Mouse (Mus musculus) olfactory bulb, adult 2 months (tissue): ENCODE measurements at regions not wholly inside any gene's neighbourhood (a gene's known extent, or its start where the extent isn't known, plus 50 kb on each side); places are given as distances from the start of the nearest gene placed in this dataset.

Source experiments
- CTCF ChIP-seq: fragments of 200-500 bp; IDR thresholded peaks from 2 replicates; pipeline ENCODE4 v1.5.1; 2012; ENCODE audit warnings: low read depth, mild to moderate bottlenecking, low read length, moderate library complexity; ENCODE audit not compliant: insufficient read depth
- POLR2A ChIP-seq: fragments of 200-500 bp; IDR thresholded peaks from 2 replicates; pipeline ENCODE4 v1.6.1; 2012; ENCODE audit warnings: mild to moderate bottlenecking, low read depth, low read length, moderate library complexity; ENCODE audit not compliant: insufficient read depth

GRCm38 (mm10) chr7:75362541-75362940 is 53.5 kb upstream of the Sv2b start:
- TF ChIP-seq CTCF (no peak), POLR2A (no peak)
